Mouse (Mus musculus): ENCODE results near the gene Hist2h2bb.
"Not testable (repeated sequence)": the region's sequence is repeated elsewhere in the genome, so short reads cannot be mapped to it uniquely, and the experiment has no call there.

Gene Hist2h2bb

DNA sequence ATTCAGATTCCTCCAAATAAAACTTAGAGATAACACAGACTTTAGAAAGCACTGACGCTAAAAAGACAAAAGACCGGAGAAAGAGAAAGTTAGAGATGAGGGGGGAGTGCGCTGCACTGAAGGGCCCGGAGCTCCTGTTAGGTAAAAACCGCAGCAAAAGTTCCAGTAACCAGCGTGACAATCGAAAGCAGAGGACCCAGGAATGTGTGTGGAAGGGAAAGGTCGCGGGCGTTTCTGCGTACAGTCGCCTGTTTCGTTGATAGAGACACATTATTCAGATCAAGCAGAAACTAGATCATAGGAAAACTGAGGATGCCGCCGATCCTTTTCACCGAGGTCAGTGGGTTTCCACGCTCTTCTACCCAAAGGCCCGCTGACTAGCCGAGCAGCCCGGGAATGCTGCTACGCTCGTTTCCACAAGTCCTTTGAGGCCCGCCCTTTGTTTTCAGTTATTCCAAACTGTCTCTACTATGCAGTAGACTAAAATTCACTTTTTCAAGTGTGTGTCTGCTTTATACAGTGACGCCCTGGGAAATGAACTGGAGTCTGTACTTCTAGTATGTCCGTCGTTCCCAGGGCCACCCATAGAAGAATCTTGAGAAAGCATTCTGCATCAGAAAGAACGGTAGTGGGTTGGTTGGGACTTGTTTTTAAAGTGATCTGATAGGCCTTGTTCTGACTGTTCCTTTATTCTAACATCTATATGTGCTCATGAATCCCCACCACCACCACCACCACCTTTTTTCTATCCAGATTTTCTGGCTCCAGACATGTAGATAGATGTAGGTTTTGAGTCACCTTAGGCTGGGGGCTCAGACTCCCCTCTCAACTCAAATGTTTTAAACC, 5.8 kb upstream of the Hist2h2bb start:
- no peak for DNase-seq (ENCODE audit: extremely low spot score, low read depth, low spot score)

DNA sequence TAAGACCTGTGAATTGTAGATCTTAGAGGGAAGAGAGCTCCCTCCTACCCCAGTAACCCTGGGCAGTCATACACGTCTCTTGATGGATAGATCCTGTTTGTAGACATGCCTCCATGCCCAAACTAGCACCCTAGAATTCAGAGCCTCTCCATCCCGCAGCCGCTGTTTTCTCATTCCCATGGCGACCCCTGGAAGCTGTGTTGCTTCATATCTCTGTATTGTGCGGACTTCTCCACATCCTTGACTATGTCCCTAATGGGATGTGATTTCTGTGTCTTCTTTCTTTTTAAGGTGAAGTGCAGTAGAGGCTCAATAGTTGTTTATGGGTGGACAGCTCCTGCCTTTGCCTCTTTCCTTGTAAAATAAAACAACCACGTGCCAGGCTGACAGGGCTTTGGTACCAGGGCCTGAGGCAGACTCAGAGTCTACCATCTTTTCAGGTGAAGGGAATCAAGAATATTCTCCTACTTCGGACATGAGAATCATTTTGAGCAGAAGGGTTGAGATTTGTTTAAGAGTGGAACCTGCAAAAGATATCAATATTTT, 5.1 kb upstream of the Hist2h2bb start:
- DNase-seq (ENCODE audit: extremely low spot score, low read depth, low spot score), result no peak

- DNase-seq (ENCODE audit: extremely low spot score, low read depth, low spot score), result no peak
Measured at GRCm38 (mm10) chr3:96266132-96266710, 3.3 kb upstream of the Hist2h2bb start.

DNA sequence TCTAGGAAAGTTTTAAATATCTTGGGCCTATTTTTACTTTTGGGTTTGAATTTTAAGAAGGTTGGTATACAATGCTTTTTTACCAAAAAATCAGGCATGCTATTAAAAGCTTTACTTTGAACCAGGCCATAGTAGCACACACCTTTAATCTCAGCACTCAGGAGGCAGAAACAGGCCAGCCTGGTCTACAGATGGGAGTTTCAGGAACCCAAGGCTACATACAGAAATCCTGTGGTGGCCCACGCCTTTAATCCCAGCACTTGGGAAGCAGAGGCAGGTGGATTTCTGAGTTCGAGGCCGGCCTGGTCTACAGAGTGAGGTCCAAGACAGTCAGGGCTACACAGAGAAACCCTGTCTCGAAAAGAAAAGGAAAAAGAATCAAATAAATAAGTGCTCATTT, 2.0 kb upstream of the Hist2h2bb start:
- no peak for DNase-seq (ENCODE audit: extremely low spot score, low read depth, low spot score)

DNA sequence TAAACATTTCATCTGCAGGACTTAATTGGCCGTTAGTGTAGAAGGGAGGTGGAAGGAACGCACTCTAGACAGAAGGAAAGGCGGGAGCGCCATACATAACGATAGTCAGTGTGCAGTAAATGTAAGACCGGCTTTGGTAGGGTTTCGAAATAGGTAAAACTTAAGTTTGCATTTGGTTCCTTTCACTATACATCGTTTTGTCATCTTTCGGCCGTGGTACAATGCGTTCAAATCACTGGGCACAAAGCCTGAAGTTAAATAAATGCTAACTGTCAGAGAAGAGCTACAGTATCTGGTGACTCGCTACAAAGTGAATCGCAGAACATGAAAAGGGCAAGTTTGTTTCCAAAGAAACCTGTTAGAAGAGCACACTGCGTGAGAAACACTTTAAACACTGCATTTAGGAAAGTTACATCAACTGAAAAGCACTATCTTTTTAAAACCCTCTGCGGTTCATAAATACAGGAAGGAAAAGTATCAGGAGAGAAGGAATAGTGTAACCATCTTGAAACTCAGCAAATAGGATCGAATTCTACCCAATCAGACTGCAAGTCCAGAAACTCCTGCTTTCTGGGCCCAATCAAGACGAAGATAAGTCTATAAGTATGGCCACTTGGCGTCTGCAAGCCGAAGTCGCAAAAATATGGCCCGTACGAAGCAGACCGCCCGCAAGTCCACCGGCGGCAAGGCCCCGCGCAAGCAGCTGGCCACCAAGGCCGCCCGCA, 1.3 kb upstream of the Hist2h2bb start, which contains the start of gene Hist2h3b:
Gene Hist2h3b (plus strand): TSS at position 604 of the 725 bp plus-strand sequence.
- no peak for DNase-seq (ENCODE audit: extremely low spot score, low read depth, low spot score)

DNA sequence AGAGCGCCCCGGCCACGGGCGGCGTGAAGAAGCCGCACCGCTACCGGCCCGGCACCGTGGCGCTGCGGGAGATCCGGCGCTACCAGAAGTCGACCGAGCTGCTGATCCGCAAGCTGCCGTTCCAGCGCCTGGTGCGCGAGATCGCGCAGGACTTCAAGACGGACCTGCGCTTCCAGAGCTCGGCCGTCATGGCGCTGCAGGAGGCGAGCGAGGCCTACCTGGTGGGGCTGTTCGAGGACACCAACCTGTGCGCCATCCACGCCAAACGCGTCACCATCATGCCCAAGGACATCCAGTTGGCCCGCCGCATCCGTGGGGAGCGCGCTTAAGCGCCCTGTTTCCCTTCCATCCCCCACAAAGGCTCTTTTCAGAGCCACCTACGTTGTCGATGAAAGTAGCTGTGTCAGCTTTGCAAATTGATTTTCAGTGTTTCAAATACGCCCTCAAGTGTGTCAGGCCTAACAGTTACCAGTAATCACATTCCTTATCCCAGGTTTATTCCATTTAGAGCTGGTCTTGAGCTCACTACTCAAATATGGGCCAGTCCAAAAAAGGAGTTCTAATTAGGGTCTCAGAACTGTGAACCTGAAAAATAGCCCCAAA, 675 bp upstream of the Hist2h2bb start:
- not testable (repeated sequence) for DNase-seq (ENCODE audit: extremely low spot score, low read depth, low spot score)

- DNase-seq (ENCODE audit: extremely low spot score, low read depth, low spot score), result no peak
Measured at GRCm38 (mm10) chr3:96273591-96274465, 4.3 kb downstream of the Hist2h2bb start.

GRCm38 (mm10) chr3:96277428-96277799, 7.9 kb downstream of the Hist2h2bb start:
- DNase-seq (ENCODE audit: extremely low spot score, low read depth, low spot score), result no peak

DNA sequence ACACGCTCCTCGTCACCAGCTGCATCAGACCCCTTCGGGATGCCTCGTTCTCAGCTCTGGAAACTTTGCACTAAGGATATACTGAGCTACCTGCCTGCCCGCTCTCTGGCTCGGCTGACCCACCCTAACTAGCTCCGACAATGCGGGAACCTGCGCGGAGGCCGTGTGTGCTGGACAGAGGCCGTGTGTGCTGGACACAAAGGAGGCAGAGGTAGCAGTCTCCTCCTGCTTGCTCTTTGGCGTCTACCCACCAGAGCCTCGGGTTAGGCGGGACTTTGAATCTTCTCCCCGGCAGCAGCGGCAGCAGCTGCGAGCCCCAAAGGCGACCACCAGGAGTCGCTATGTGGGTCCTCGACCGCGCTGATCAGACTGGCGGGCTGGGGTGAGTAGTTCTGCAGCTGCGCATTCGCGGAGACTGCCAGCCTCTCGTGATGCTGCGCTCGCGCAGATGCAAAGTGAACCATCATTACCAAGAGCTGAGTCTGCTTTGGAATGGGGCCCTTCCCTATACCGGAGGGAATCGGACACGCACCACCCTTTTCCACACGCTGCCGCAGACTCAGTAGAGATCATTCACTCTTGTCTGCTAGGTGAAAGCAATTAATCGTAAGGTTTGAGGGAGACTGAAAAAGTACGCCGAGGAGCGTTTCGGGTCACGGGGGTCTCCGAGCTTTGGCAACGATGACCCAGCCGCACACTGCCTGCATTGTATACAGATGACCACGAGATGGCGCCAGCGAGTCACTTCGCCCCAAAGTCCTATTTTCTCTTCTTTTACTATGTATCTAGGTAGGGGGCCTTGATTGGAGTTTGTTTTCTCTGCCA, 8.5 kb downstream of the Hist2h2bb start:
- DNase-seq (ENCODE audit: extremely low spot score, low read depth, low spot score), result peak; percentile 88

DNA sequence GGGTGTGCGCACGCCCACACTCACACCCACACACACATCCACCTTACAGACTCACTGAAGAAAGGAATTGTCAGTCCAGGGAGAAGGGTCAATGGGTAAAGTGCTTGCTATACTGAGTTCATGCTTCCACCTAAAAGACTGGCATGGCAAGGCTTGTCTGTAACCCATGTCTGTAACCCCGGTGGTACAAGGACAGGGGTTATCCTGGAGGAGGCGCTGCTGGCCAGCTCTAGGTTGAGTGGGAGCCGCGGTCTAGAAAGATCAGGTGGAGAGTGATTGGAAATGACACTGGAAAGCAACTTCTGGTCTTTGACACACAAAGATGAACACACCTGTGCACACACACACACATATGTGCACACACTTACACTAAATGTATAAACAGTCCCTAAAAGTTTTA, 11.1 kb downstream of the Hist2h2bb start:
- no peak for DNase-seq (ENCODE audit: extremely low spot score, low read depth, low spot score)

- DNase-seq (ENCODE audit: extremely low spot score, low read depth, low spot score), result no peak
Measured at GRCm38 (mm10) chr3:96284457-96284856, 14.9 kb downstream of the Hist2h2bb start.

GRCm38 (mm10) chr3:96287334-96287733, 17.8 kb downstream of the Hist2h2bb start:
- DNase-seq (ENCODE audit: extremely low spot score, low read depth, low spot score), result not testable (repeated sequence)

DNA sequence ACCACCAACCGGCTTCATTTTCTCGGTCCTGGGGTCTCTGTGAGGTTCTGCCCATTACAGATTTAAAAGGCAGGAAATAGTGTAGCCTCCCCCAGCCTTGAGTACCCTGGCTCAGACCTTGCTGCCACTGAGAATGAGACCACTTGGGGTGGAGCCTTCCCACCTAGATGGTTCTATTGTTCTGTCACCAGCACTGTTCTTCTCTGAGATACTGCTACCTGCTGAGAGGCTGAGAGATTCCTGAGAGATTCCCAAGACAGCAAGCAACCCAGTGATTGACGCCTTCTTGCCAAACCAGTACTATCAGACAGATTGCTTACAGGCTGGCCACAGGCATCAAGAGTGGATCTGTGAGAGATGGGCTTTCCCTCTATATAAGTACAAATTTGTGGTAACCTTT, 19.6 kb downstream of the Hist2h2bb start:
- DNase-seq (ENCODE audit: extremely low spot score, low read depth, low spot score), result no peak

- DNase-seq (ENCODE audit: extremely low spot score, low read depth, low spot score), result not testable (repeated sequence)
Measured at GRCm38 (mm10) chr3:96290727-96291126, 21.2 kb downstream of the Hist2h2bb start.

DNA sequence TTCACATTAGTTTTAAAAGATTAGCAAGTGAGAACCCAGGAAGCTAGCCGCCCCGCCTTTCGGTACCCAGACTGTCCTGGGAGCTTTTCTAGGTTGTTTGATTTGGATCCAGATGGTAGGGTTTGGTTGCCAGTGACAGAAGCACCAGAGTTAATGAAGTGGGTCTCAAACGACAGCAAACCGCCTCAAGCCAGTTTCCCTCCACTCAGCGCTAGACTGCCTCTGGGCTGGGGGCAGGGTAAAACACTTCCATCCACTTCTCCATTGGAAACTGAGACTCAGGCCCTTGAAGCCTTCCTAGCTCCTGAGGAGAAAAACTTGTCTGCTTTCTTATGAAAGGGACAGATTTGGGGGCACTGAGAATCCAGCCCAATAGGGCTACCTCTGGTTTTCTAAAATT, 23.1 kb downstream of the Hist2h2bb start:
- no peak for DNase-seq (ENCODE audit: extremely low spot score, low read depth, low spot score)

DNA sequence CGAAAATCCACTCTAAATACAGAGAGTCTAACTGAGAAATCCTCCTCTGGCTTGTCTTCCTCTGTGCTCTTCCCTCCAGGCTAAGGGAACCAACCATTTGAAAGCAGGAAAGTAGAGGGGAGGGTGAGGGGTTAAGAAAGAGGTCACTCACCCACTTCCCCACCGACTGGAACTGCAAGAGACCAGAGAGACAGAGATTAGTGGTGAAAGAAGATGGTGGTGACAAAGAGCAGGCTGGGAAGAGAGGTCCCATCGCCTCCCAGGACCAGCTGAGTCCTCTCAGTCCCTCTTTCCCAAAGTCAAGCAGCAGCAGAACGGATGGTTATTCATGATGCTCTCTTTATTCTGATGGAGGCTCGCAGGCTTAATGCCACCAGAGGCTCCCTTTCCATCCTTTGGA, 23.8 kb downstream of the Hist2h2bb start:
- no peak for DNase-seq (ENCODE audit: extremely low spot score, low read depth, low spot score)

DNA sequence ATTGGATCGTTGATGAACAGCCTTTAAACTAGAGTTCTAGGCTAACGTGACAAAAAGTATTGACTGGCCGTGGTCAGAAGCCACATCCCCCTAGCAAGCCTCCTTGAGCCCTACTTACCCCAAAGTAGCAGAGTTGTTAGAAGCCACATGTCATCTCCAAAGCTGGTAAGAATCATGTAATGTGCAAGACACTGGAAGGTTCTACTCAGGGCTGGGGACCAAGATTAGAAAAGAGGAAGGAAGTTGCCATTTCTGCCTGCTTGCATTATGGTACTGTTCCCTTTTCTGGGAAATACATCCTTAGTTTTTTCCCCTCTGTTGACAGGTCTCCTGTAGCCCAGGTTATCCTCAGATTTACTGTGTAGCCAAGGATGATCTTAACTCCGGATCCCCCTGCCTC, 24.2 kb downstream of the Hist2h2bb start, which contains the start of gene Fcgr1:
Gene Fcgr1 (minus strand): TSS at position 183 of the 400 bp plus-strand sequence.
- no peak for DNase-seq (ENCODE audit: extremely low spot score, low read depth, low spot score)

GRCm38 (mm10) chr3:96298360-96298759, 28.8 kb downstream of the Hist2h2bb start:
- no peak for DNase-seq (ENCODE audit: extremely low spot score, low read depth, low spot score)

DNA sequence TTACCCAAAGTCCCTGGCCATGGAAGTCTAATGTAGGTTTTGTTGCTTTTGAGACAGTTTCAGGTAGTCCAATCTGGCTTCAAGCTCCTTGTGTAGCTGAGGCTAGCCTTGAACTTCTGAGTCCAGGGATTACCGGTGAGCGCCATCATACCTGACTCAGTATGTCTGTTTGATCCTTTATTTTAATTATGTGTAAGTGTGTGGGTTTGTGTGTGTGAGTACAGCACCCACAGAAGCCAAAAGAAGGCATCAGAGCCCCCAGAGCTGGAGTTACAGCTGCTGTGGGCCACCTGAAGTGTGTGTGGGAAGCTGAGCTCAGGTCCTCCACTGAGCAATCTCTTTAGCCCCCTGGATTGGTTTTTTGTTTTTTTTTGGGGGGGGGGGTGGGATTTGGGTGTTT, 30.0 kb downstream of the Hist2h2bb start:
- no peak for DNase-seq (ENCODE audit: extremely low spot score, low read depth, low spot score)
